Mouse (Mus musculus) MEL (cell line): ENCODE data around the gene Csgalnact2.

Experiments used
- BHLHE40 ChIP-seq: IDR thresholded peaks from 2 replicates; pipeline ENCODE4 v1.6.1; 2012; ENCODE audit warnings: low read depth, mild to moderate bottlenecking, inconsistent platforms, low read length, improper control_type of control experiment, borderline replicate concordance
- CTCF ChIP-seq, 3 experiments: IDR thresholded peaks in 2 of 3; conservative IDR thresholded peaks in 1 of 3; 2 replicates each; pipeline ENCODE4 v1.5.1; 2011 to 2012; ENCODE audit warnings: low read length in 3 of 3, low read depth in 2 of 3, mild to moderate bottlenecking in 2 of 3, improper control_type of control experiment in 1 of 3, inconsistent platforms in 1 of 3, mixed read lengths in 1 of 3, moderate library complexity in 1 of 3; ENCODE audit not compliant: control insufficient read depth in 1 of 3, insufficient read depth in 1 of 3, poor library complexity in 1 of 3, severe bottlenecking in 1 of 3
- E2F4 ChIP-seq: IDR thresholded peaks from 2 replicates; pipeline ENCODE4 v1.6.1; 2011; ENCODE audit warnings: low read depth, low read length, improper control_type of control experiment, borderline replicate concordance
- EP300 ChIP-seq, 2 experiments: IDR thresholded peaks; 2 replicates each; pipeline ENCODE4 v1.6.1; 2011; ENCODE audit warnings: improper control_type of control experiment in 2 of 2, low read length in 2 of 2, low read depth in 1 of 2, mild to moderate bottlenecking in 1 of 2
- MAFK ChIP-seq: IDR thresholded peaks from 2 replicates; pipeline ENCODE4 v1.6.1; 2011; ENCODE audit warnings: low read depth, mild to moderate bottlenecking, low read length, improper control_type of control experiment, borderline replicate concordance
- MAZ ChIP-seq: IDR thresholded peaks from 2 replicates; pipeline ENCODE4 v1.6.1; 2012; ENCODE audit warnings: low read depth, mild to moderate bottlenecking, inconsistent platforms, low read length, improper control_type of control experiment
- NELFE ChIP-seq: IDR thresholded peaks from 2 replicates; pipeline ENCODE4 v1.6.1; 2011; ENCODE audit warnings: low read depth, low read length, improper control_type of control experiment
- NRF1 ChIP-seq: IDR thresholded peaks from 2 replicates; pipeline ENCODE4 v1.6.1; 2014; ENCODE audit warnings: low read depth, mild to moderate bottlenecking, inconsistent platforms, low read length, improper control_type of control experiment, moderate library complexity; ENCODE audit not compliant: poor library complexity, insufficient read depth, severe bottlenecking
- POLR2A ChIP-seq, 2 experiments: IDR thresholded peaks; 2 replicates each; pipeline ENCODE4 v1.6.1; 2011 to 2012; ENCODE audit warnings: low read length in 2 of 2, mild to moderate bottlenecking in 2 of 2, control low read depth in 1 of 2, improper control_type of control experiment in 1 of 2, low read depth in 1 of 2, moderate library complexity in 1 of 2; ENCODE audit not compliant: control insufficient read depth in 1 of 2, insufficient read depth in 1 of 2, poor library complexity in 1 of 2
- POLR2AphosphoS2 ChIP-seq: IDR thresholded peaks from 2 replicates; pipeline ENCODE4 v1.6.1; 2011; ENCODE audit warnings: low read length, improper control_type of control experiment
- RAD21 ChIP-seq: IDR thresholded peaks from 2 replicates; pipeline ENCODE4 v1.6.1; 2011; ENCODE audit warnings: mild to moderate bottlenecking, low read depth, low read length, improper control_type of control experiment
- UBTF ChIP-seq: IDR thresholded peaks from 2 replicates; pipeline ENCODE4 v1.6.1; 2012; ENCODE audit warnings: low read depth, mild to moderate bottlenecking, inconsistent platforms, low read length, improper control_type of control experiment, moderate library complexity, borderline replicate concordance; ENCODE audit not compliant: insufficient read depth
- USF2 ChIP-seq, 2 experiments: IDR thresholded peaks; 2 replicates each; pipeline ENCODE4 v1.6.1; 2011 to 2012; ENCODE audit warnings: improper control_type of control experiment in 2 of 2, low read length in 2 of 2, borderline replicate concordance in 1 of 2, inconsistent platforms in 1 of 2, low read depth in 1 of 2, mild to moderate bottlenecking in 1 of 2; ENCODE audit not compliant: insufficient read depth in 1 of 2
- ZMIZ1 ChIP-seq: IDR thresholded peaks from 2 replicates; pipeline ENCODE4 v1.6.1; 2012; ENCODE audit warnings: low read depth, mild to moderate bottlenecking, inconsistent platforms, low read length, improper control_type of control experiment, moderate library complexity

DNA sequence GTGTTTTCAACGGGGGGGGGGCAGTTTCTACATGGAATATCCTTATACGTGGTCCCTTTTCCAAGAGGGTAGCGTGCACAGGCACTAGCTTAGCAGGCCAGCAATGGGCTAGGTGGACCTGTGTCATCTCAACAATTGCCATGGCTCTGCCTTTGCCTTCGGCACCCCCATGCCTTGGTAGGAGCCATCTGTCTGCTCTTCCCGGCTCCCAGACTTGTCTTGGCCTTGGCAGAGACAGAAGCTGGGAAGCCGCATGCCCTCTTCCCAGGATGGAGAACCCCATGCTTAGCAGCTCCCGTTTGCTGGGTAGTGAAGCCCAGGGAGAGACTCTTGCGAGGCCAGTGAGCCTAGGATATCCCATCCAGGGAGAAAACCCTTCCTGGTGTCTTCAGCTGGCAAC is 54.3 kb downstream of the Csgalnact2 start:
- TF ChIP-seq POLR2AphosphoS2 = no peak
- TF ChIP-seq USF2 (IDR thresholded peaks at IDR 0.05; ENCODE audit: borderline replicate concordance in 1 of 2, insufficient read depth in 1 of 2, low read depth in 1 of 2, low read length in 2 of 2) = no peak
- TF ChIP-seq EP300 (IDR thresholded peaks at IDR 0.05; ENCODE audit: low read depth in 1 of 2, low read length in 2 of 2) = no peak
- no peak for TF ChIP-seq UBTF
- TF ChIP-seq CTCF (IDR thresholded peaks at IDR 0.05 in 2 of 3, conservative IDR thresholded peaks at IDR 0.05 in 1 of 3; ENCODE audit: control insufficient read depth in 1 of 3, insufficient read depth in 1 of 3, low read depth in 2 of 3, low read length in 3 of 3, poor library complexity in 1 of 3, severe bottlenecking in 1 of 3) = no peak
- TF ChIP-seq NRF1 = no peak
- TF ChIP-seq POLR2A (IDR thresholded peaks at IDR 0.05; ENCODE audit: control insufficient read depth in 1 of 2, insufficient read depth in 1 of 2, low read depth in 1 of 2, low read length in 2 of 2, poor library complexity in 1 of 2) = no peak
- TF ChIP-seq NELFE = no peak
- no peak for TF ChIP-seq BHLHE40
- no peak for TF ChIP-seq E2F4
- TF ChIP-seq RAD21 = no peak
- TF ChIP-seq MAFK = no peak
- no peak for TF ChIP-seq MAZ
- no peak for TF ChIP-seq ZMIZ1
